Mouse (Mus musculus) heart, adult 11 months (tissue): ENCODE data around the gene Hhipl2.
"Not testable (repeated sequence)": the region's sequence is repeated elsewhere in the genome, so short reads cannot be mapped to it uniquely, and the experiment has no call there.

Experiments
- DNase-seq: peaks from one replicate; pipeline ENCODE4 v3.0.0; 2022

Hhipl2 gene

GRCm38 (mm10) chr1:183417873-183418272, at the start of gene Hhipl2:
Gene Hhipl2 (plus strand): TSS chr1:183418215.
- DNase-seq: no peak

GRCm38 (mm10) chr1:183368601-183369400, 49.2 kb upstream of the Hhipl2 start:
- no peak for DNase-seq

GRCm38 (mm10) chr1:183369427-183370014, 48.5 kb upstream of the Hhipl2 start, which contains the start of gene Mia3:
Gene Mia3 (minus strand): TSS chr1:183369553.
- DNase-seq: peak; percentile 100

- no peak for DNase-seq
Measured at GRCm38 (mm10) chr1:183374728-183375127, 43.3 kb upstream of the Hhipl2 start.

- DNase-seq: no peak
Measured at GRCm38 (mm10) chr1:183377045-183377444, 41.0 kb upstream of the Hhipl2 start.

DNA sequence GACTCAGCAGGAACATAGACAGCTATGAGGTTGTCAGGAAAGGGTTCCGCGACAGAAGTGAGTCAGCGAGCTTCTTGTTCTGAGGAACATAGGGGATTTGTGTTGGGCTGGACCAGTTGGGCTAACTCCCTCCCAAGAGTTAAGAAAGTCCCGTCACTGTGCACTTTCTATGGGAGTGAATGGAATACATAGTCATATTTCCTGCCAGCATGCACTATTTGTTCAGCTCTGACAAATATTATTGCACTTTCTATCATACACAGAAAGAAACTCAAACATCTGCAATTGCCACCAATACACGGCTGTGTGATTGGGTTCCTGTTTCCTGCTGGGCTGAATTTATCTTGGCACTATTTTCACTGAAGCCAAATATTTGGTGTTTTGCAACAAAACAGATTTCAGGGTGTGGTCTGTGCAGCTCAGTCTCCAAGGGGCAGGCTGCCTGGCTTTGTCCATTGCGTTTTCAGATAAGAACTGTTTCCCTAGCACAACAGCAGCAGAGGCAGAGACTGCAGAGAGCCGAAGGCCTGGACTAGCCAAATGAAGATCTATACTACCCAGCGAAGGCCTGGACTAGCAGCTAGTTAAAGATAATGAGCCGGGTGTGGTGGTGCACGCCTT, 39.6 kb upstream of the Hhipl2 start:
- DNase-seq: peak; percentile 96

DNA sequence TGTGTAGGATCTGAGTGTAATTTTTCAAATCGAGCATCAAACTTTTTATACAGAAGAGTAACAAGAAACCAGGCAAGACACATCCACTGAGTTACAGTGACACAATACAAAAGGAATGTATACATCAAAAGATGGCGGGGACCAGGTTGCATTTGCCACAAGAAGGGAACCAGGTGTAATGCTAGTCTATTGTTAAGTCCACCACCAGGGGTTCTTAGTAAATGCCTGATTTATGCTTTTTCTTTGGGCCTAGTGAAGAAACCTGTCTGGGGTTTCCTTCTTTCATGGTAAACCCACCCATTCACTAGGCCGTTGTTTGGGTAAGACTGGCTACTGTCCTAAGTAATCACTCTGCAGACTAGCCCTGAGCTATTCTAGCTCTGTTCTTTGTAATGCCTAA, 38.6 kb upstream of the Hhipl2 start:
- DNase-seq: not testable (repeated sequence)

GRCm38 (mm10) chr1:183381816-183382215, 36.2 kb upstream of the Hhipl2 start:
- DNase-seq: no peak

DNA sequence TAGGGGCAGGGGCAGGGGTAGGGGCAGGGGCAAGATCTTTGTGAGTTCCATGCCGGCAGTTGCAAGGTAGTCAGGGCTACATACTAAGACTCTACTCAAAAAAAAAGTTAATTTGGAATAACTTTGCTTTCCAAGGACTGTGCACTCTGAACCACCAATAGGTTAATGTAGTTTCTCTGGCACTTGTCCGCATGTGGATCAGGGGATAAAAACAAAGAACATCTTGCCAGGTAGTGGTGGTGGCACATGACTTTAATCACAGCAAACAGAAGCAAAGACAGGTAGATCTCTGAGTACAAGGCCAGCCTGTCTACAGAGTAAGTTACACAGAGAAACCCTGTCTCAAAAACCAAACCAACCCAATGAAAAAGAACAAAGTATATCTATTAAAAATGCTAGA, 35.4 kb upstream of the Hhipl2 start:
- no peak for DNase-seq

- DNase-seq: not testable (repeated sequence)
Measured at GRCm38 (mm10) chr1:183387421-183387820, 30.6 kb upstream of the Hhipl2 start.

GRCm38 (mm10) chr1:183388426-183389406, 29.3 kb upstream of the Hhipl2 start, which contains the start of gene Taf1a:
Gene Taf1a (plus strand): TSS chr1:183388981.
- DNase-seq: peak; percentile 99

- no peak for DNase-seq
Measured at GRCm38 (mm10) chr1:183403396-183403795, 14.6 kb upstream of the Hhipl2 start.

GRCm38 (mm10) chr1:183414081-183414727, 3.8 kb upstream of the Hhipl2 start:
- DNase-seq: no peak

GRCm38 (mm10) chr1:183419741-183420140, 1.7 kb downstream of the Hhipl2 start:
- no peak for DNase-seq

- DNase-seq: no peak
Measured at GRCm38 (mm10) chr1:183420296-183420695, 2.3 kb downstream of the Hhipl2 start.

DNA sequence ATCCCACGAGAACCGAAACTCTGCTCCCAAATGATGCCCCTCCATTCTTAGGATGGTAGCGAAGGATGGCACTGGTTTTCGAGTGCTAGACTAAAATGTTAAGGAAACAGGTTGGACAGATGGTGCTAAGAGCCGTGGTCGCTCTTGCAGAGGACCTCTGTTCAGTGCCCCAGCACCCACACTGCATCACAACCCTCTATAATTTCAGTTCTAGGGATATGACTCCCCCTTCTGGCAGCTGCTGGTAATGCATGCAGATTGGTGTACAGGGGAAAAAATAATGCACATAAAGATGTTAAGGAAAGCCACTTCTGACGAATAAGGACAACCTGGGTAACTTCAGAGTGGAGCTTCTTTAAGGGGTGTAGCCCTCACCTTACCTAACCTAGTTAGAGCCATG, 6.1 kb downstream of the Hhipl2 start:
- DNase-seq: no peak

GRCm38 (mm10) chr1:183434918-183435317, 16.9 kb downstream of the Hhipl2 start:
- no peak for DNase-seq

GRCm38 (mm10) chr1:183439036-183439435, 21.0 kb downstream of the Hhipl2 start:
- DNase-seq: peak; percentile 99

DNA sequence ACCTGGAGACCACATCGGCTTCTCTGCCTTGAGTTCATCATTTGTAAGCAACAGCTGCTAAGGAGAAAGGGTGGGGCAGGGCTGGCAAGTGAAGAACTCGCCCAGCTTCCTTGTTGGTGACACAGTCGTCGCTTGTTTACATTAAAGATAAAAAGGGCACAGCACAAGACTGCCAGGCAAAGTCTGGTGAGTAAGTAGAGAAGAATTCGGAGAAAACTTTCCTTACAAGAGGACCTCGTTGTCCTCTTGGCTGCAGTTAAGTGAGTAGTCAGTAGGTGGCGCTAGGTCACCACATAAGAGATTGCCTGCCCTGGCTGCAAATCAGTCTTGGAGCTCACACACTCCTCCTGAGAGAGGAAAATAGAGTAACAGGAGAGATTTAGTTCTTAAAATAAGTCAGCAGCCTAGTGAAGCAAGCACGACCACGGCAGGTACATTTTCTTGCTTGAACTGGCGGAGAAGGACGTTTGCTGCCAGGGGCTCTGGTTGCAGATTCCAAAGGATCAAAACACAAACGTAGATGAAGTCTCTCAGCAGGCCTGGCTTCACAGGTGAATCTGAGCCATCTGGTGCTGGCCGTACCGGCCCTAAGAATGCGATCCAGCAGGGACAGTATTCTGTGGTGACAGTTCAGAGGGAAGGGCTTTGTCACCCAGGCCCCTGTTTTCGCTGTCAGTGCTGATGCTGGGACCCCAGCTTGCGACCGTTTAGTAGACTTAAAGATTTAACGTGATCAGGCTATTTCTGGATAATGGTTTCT, 24.2 kb downstream of the Hhipl2 start:
- peak; percentile 96 for DNase-seq

DNA sequence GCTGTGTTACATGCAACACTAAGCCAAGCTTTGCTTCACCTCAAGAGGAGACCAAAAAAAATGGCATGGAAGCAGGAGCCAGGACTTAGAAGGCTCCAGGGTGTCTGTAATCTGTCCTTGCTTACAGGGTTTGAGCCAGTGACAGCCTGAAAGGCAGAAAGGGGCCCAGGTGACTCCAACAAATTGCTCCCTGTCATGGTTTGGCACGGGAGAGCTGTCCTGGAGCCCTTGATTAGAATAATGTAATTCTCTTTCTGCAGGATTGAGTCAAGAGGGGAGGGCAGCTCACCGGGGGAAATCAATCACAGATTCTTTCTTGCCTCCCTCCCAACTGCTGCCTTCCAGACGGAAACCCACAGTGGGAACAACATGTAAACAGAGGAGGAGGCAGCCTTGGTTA, 35.1 kb downstream of the Hhipl2 start:
- DNase-seq: no peak
